Mouse (Mus musculus) cerebellum, adult 2 months (tissue): ENCODE results near the gene Bend6. TPM values are rescaled to one million over a fixed set of nuclear protein-coding genes. Genes with fewer than 3 reads are reported as not detected.
A peak's percentile ranks its signal among the peaks of the same experiment; 100 is the strongest.

ENCODE experiments used
- DNase-seq, 2 experiments: peaks; one replicate each; pipeline ENCODE4 v3.0.0; 2021
- H3K27ac ChIP-seq: fragments of 200-500 bp; 2 replicates; pipeline ENCODE4 v1.5.1; 2012; ENCODE audit warnings: low read length, control low read depth, inconsistent platforms; ENCODE audit not compliant: insufficient read depth
- H3K27me3 ChIP-seq: fragments of 200-500 bp; 2 replicates; pipeline ENCODE4 v1.6.1; 2012; ENCODE audit warnings: inconsistent platforms, mild to moderate bottlenecking, low read length, moderate library complexity; ENCODE audit not compliant: control insufficient read depth, insufficient read depth
- H3K4me1 ChIP-seq: fragments of 200-500 bp; 2 replicates; pipeline ENCODE4 v1.6.1; 2011; ENCODE audit warnings: low read length; ENCODE audit not compliant: control insufficient read depth, insufficient read depth
- H3K4me3 ChIP-seq: fragments of 200-500 bp; replicated peaks from 2 replicates; pipeline ENCODE3; 2011; ENCODE audit warnings: mild to moderate bottlenecking, low read depth, low read length, control low read depth; ENCODE audit not compliant: insufficient read depth
- CTCF ChIP-seq: fragments of 200-500 bp; IDR thresholded peaks from 2 replicates; pipeline ENCODE4 v1.5.1; 2011; ENCODE audit warnings: low read depth, mild to moderate bottlenecking, control low read depth, low read length, moderate library complexity, borderline replicate concordance; ENCODE audit not compliant: insufficient read depth
- POLR2A ChIP-seq: fragments of 200-500 bp; IDR thresholded peaks from 2 replicates; pipeline ENCODE4 v1.6.1; 2011; ENCODE audit warnings: low read length, control low read depth, borderline replicate concordance; ENCODE audit not compliant: insufficient read depth
- WGBS: fragments of 180-500 bp; shearing (Covaris S2); methylation state at CpG from one replicate; pipeline ENCODE4 v1.1.7; 2018; 5-methylcytosine and 5-hydroxymethylcytosine counted together
- polyA plus RNA-seq: library from polyadenylated mRNA; depleted of rRNA; stranded (reverse); fragments of >200 nt; gene quantifications from 2 replicates; pipeline ENCODE4 v1.2.3, GENCODE M21; 2012

Gene Bend6
- polyA plus RNA-seq, 1 experiment = 283 TPM

- TF ChIP-seq CTCF (no peak), POLR2A (no peak)
- WGBS = 18% methylated on average over 7 of the region's 7 CpGs
- Histone ChIP-seq H3K27ac (0 out of 2 replicates have a peak overlapping the region, but pooled peaks have one; percentile 27), H3K4me1 (peaks cover 19% of the 10 kb centered on the region), H3K4me3 (no peak overlapping the region), H3K27me3 (no peaks in the 10 kb centered on the region)
- peak; percentile 45 to 64 for DNase-seq
Observed at GRCm38 (mm10) chr1:33927466-33927865, 19.9 kb upstream of the Bend6 start.

DNA sequence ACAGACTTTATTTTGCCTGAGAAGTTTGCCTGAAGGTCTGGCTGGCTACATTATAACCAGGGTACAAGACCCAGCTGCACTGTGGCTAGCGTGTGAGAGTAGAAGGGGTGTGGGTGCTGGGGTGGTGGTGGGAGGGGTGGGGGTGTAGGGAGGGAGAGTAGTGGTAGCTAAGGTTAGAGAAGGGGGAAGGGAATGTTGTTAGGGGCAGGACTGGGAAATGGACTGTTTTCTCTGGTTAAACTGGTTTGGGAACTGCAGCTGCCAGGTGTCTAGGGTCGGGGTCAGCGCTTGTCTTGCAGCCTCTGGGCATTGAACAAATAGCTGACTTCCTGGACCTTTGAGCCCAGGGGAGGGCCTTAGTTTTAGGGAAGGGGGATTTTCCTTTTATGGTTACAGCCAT, 17.7 kb upstream of the Bend6 start:
- Histone ChIP-seq H3K4me1 (peaks cover 8% of the 10 kb centered on the region), H3K27me3 (no peaks in the 10 kb centered on the region), H3K27ac (no peak overlapping the region), H3K4me3 (no peak overlapping the region)
- no peak for DNase-seq
- no peak for TF ChIP-seq POLR2A
- TF ChIP-seq CTCF = no peak
- WGBS = 95% methylated on average over 3 of the region's 3 CpGs

DNA sequence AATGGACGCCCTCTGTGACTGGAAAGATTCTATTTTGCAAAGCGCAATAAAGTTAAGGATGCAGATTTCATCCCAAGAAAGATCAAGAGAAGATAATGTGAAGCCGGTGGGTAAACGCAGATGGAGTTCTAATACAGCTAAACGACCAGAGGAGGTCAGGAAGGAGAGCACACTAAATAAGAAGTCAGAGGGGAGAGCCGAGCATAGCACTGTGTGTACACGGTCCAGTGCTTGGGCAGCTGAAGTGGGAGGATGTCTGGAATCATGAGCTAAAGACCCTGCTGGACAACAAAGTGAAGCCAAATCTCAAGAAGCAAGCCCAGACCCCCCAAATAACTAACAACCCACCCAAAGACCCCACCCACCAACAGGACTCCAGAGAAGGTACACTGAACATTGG, 15.4 kb upstream of the Bend6 start:
- 65% methylated on average over 7 of the region's 7 CpGs for WGBS
- TF ChIP-seq POLR2A = no peak
- TF ChIP-seq CTCF = no peak

GRCm38 (mm10) chr1:33916554-33916953, 8.9 kb upstream of the Bend6 start:
- WGBS = 93% methylated on average over 5 of the region's 5 CpGs
- TF ChIP-seq POLR2A = no peak
- no peak for TF ChIP-seq CTCF
- H3K27me3 ChIP-seq = no peaks in the 10 kb centered on the region
- no peak for DNase-seq
- H3K27ac ChIP-seq = no peak overlapping the region
- no peak overlapping the region for H3K4me3 ChIP-seq
- H3K4me1 ChIP-seq = peaks cover 11% of the 10 kb centered on the region

More for the DNA sequence above, 15.4 kb upstream of the Bend6 start:
- DNase-seq = no peak
- Histone ChIP-seq H3K4me1 (peaks cover 5% of the 10 kb centered on the region; the same call in 1 of the 2 replicates), H3K27ac (no peak overlapping the region), H3K27me3 (no peaks in the 10 kb centered on the region), H3K4me3 (no peak overlapping the region)

DNA sequence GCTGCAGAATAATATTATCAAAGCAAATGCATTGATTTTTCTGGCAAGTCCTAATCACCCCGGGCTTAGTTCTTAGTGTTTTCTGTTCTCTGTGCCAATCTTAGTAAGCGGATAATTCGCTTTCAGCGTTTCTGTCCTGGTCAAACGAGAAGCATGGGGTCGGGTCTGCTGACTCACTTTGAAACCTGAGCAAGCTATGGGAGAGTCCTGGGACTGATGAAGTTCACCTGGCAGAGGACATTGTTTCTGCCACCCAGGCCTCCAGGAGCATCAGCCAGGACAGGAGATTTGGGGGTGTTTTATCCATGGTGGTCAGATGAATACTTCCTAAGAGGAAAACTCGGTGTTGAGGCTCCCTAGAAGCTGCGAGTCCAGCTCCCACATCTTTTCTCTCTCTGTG, 4.0 kb upstream of the Bend6 start:
- H3K4me3 ChIP-seq = no peak overlapping the region
- no peaks in the 10 kb centered on the region for H3K27me3 ChIP-seq
- no peak for TF ChIP-seq POLR2A
- TF ChIP-seq CTCF = no peak
- 39% methylated on average over 8 of the region's 8 CpGs for WGBS
- peaks cover 15% of the 10 kb centered on the region for H3K4me1 ChIP-seq
- no peak for DNase-seq
- H3K27ac ChIP-seq = no peak overlapping the region

GRCm38 (mm10) chr1:33908191-33908962, 761 bp upstream of the Bend6 start, which contains the start of gene Dst:
Gene Dst (plus strand): TSS chr1:33908225.
- peaks cover 8% of the 10 kb centered on the region; the same call in 1 of the 2 replicates for H3K4me1 ChIP-seq
- H3K27me3 ChIP-seq = no peaks in the 10 kb centered on the region
- 2% methylated on average over 44 of the region's 44 CpGs for WGBS
- peak in 1 of 2 experiments; percentile 37 for DNase-seq
- TF ChIP-seq CTCF (no peak), POLR2A (no peak)
- peak within 1 kb of the TSS; percentile 90 for H3K27ac ChIP-seq
- H3K4me3 ChIP-seq = peak within 1 kb of the TSS; percentile 100

DNA sequence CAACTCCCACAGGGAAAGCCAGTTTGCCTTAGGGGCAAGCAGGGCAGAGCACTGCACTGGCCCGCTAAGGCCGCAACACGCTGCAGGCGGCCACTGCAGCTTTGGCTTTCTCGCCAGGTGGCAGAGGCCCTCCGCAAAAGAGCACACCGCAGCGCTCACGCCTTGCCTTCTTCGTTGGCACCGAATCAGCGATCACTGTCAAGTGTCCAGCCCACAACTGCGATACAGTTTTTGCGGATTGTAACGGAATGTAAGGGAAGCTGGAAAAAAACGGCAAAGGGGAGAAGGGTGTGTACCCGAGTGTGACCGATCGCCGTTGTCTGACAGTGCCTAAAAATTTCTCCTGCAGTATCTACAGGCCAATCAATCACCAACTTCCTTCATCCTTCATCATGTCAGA, 689 bp downstream of the Bend6 start:
- TF ChIP-seq POLR2A = 0 out of 2 replicates have a peak, but pooled peaks have one; percentile 27
- TF ChIP-seq CTCF = peak; percentile 30; the same call in 1 of the 2 replicates
- 1% methylated on average over 20 of the region's 20 CpGs for WGBS
- Histone ChIP-seq H3K27me3 (no peaks in the 10 kb centered on the region), H3K4me3 (peak overlapping the region; percentile 100), H3K4me1 (peaks cover 8% of the 10 kb centered on the region; the same call in 1 of the 2 replicates), H3K27ac (peak overlapping the region; percentile 90)
- DNase-seq = peak; percentile 81 to 85

DNA sequence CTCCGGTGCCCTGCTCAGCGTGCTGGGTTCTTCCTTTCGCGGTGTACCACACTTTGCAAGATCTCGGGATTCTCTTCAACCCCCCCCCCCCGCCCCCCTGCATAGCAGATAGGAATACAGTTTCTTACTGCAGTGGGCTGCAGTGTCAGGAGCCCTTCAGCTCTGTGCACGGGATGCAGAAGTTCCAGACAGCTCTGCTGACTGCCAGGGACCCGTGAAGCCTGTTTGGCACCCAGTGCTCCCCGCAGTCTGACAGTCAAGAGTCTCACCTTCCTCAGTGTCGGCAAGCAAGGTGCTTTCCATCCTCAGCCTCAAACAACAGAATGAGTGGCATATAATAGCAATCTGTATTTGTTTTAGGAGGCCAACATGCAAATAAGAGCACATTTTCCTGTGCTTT, 1.4 kb downstream of the Bend6 start:
- Histone ChIP-seq H3K4me3 (peak overlapping the region; percentile 89), H3K27me3 (no peaks in the 10 kb centered on the region), H3K4me1 (peaks cover 8% of the 10 kb centered on the region; the same call in 1 of the 2 replicates), H3K27ac (peak overlapping the region; percentile 87)
- DNase-seq = peak; percentile 57 to 61
- WGBS = 16% methylated on average over 10 of the region's 10 CpGs
- TF ChIP-seq CTCF (no peak), POLR2A (no peak)
